Comparison of ENCODE assay signal across 29 mouse cellular contexts in the genomic region with DNA sequence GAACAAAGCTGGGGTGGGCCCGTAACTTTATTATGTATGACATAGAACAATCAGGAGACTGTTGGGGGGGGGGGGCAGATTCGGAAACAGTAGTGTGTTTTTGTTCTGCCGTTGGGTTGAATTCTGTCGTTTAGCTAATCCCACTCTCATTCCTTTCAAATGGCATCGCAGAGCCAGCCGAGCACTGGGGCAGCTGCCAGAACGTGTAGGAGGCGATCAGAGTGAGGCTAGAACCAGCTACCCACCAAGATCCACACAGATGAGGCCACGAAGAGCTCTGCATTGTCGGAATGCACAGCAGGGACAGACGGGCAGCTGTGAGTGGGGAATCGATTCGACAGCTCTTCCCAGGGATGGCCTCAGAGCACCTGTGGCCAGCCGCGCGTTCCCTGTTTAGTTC. TPM values are rescaled to one million over a fixed set of nuclear protein-coding genes. Genes with fewer than 3 reads are reported as not detected.
A peak's percentile ranks its signal among the peaks of the same experiment; 100 is the strongest.
DNase-seq lines count a peak whose midpoint lies in the region; TF ChIP-seq lines count a peak whose summit lies in the region.
"Had no signal": no experiment of that assay in that cellular context is flagged by ENCODE, and none has a peak within 500 bp of the region (broad histone marks: within the 10 kb centered on the region; RNA-seq: fewer than 3 reads in every experiment).

No protein-coding gene starts in this region.

- H3K4me3 ChIP-seq in heart, embryonic 10.5 days = no peak overlapping the region
- H3K4me3 ChIP-seq: limb, embryonic 10.5 days; liver, embryonic 12.5 days; midbrain, embryonic 12.5 days; stomach, embryonic 15.5 days had no signal

- H3K27ac ChIP-seq in heart, embryonic 10.5 days = no peak overlapping the region
- H3K27ac ChIP-seq: hindbrain, embryonic 14.5 days; limb, embryonic 10.5 days; liver, embryonic 12.5 days; midbrain, embryonic 12.5 days; stomach, embryonic 15.5 days had no signal

- TF ChIP-seq POLR2A in brain, embryonic 14.5 days (IDR thresholded peaks at IDR 0.05; ENCODE audit: borderline replicate concordance, extremely low read depth, insufficient read depth, insufficient read length, poor library complexity, severe bottlenecking) = no peak

- peak; percentile 81 for DNase-seq in heart, adult 11 months
- DNase-seq in heart, embryonic 10.5 days (ENCODE audit: low spot score) = no peak
- DNase-seq in right cerebral cortex, adult 18-20 months = peak; percentile 52
- no peak for DNase-seq in right cerebral cortex, postnatal 25 days
- DNase-seq in brain, embryonic 14.5 days (ENCODE audit: low read depth) = peak; percentile 26
- DNase-seq in testis, postnatal 14 days (ENCODE audit: low spot score) = peak; percentile 5
- no peak for DNase-seq in adrenal gland, postnatal 14 days
- DNase-seq: cerebellum, adult 9-10 months; heart, postnatal 36 days; kidney, adult 8-10 months; kidney, postnatal 25 days; lung, embryonic 14.5 days; lung, postnatal 36 days; retina, postnatal 1 day; thymus, postnatal 14 days had no signal

- no peak for TF ChIP-seq CTCF in brain, embryonic 14.5 days (IDR thresholded peaks at IDR 0.05; ENCODE audit: borderline replicate concordance, extremely low read depth, insufficient read depth, insufficient read length)

- no peaks in the 10 kb centered on the region for H3K9me3 ChIP-seq in heart, embryonic 10.5 days
- H3K9me3 ChIP-seq: limb, embryonic 10.5 days; liver, embryonic 12.5 days; midbrain, embryonic 12.5 days; stomach, embryonic 15.5 days had no signal

- peaks cover 13% of the 10 kb centered on the region for H3K4me1 ChIP-seq in heart, embryonic 10.5 days

- H3K36me3 ChIP-seq in heart, embryonic 10.5 days = no peaks in the 10 kb centered on the region
- H3K36me3 ChIP-seq: limb, embryonic 10.5 days; liver, embryonic 12.5 days; midbrain, embryonic 12.5 days; stomach, embryonic 15.5 days had no signal

- H3K27me3 ChIP-seq in heart, embryonic 10.5 days (ENCODE audit: insufficient read depth, poor library complexity, severe bottlenecking) = peaks cover 47% of the 10 kb centered on the region

- WGBS in heart, embryonic 10.5 days = 75% methylated on average over 16 of the region's 16 CpGs

RNA-seq across cellular contexts. Expression of a gene that starts 3.3 kb away (rescaled TPM):
- polyA plus RNA-seq in heart, embryonic 10.5 days (2016; fragmentation: Nextera tagmentation; extraction: Ambion mirVana) = 0.20 and 1.1 TPM in 2 replicates
- polyA plus RNA-seq in brain, embryonic 14.5 days (2012; rRNA removed) = 1.0 and 1.2 TPM in 2 replicates
- total RNA-seq in adrenal gland, postnatal 14 days (2021) = 0.86 and 1.6 TPM in 2 replicates
- total RNA-seq: common myeloid progenitor, adult 5-6 weeks; monocyte, adult 5-6 weeks had no signal
- polyA plus RNA-seq: heart, embryonic 14.5 days; limb, embryonic 10.5 days had no signal

RNA-seq across cellular contexts. Expression of a gene that starts 33.0 kb away (rescaled TPM):
- polyA plus RNA-seq in heart, embryonic 10.5 days (2016; fragmentation: Nextera tagmentation; extraction: Ambion mirVana) = 131 and 141 TPM in 2 replicates
- 192 and 209 TPM in 2 replicates for polyA plus RNA-seq in brain, embryonic 14.5 days (2012; rRNA removed)
- total RNA-seq in adrenal gland, postnatal 14 days (2021) = 60.1 and 71.0 TPM in 2 replicates

RNA-seq across cellular contexts. Expression of a gene that starts 46.0 kb away (rescaled TPM):
- polyA plus RNA-seq in heart, embryonic 10.5 days (2016; fragmentation: Nextera tagmentation; extraction: Ambion mirVana) = not detected in 2 replicates
- 0.04 TPM in 2 replicates for polyA plus RNA-seq in brain, embryonic 14.5 days (2012; rRNA removed)
- 0.37 and 2.3 TPM in 2 replicates for total RNA-seq in adrenal gland, postnatal 14 days (2021)
- total RNA-seq: common myeloid progenitor, adult 5-6 weeks; gastrocnemius, adult 18-20 months; heart, postnatal 36 days; layer of hippocampus, postnatal 36 days had no signal
- polyA plus RNA-seq: embryonic facial prominence, embryonic 11.5 days; forebrain, embryonic 14.5 days; heart, embryonic 14.5 days; hindbrain, embryonic 14.5 days; intestine, embryonic 14.5 days; limb, embryonic 10.5 days; lung, embryonic 14.5 days; midbrain, embryonic 12.5 days; neural tube, embryonic 11.5 days; stomach, embryonic 15.5 days had no signal

Comparison
In these comparisons a context has a peak if more than half of its experiments do, and no peak if none do; other contexts are left out.
1. DNase-seq: peak in heart, adult 11 months (single experiment), right cerebral cortex, adult 18-20 months (single experiment), brain, embryonic 14.5 days (single experiment) and testis, postnatal 14 days (single experiment); none in heart, embryonic 10.5 days (single experiment), right cerebral cortex, postnatal 25 days (single experiment) and adrenal gland, postnatal 14 days (single experiment).